Mouse (Mus musculus) lung, embryonic 16.5 days (tissue): ENCODE results near the gene Ube2c. TPM values are rescaled to one million over a fixed set of nuclear protein-coding genes. Genes with fewer than 3 reads are reported as not detected.

Source experiments
- ATAC-seq: fragments of 200-750 bp; cut with Nextera tagmentation; 2 replicates; pipeline ENCODE4 v1.8.0; 2017; ENCODE audit warnings: low read depth, mild to moderate bottlenecking, moderate library complexity
- H3K27ac ChIP-seq: fragments of 300-500 bp; sonication (generic); 2 replicates; pipeline ENCODE4 v1.5.1; 2014; ENCODE audit warnings: mild to moderate bottlenecking, control low read depth, low read length
- H3K27me3 ChIP-seq: fragments of 300-500 bp; sonication (generic); 2 replicates; pipeline ENCODE4 v1.6.1; 2014; ENCODE audit warnings: low read depth, low read length, mixed read lengths; ENCODE audit not compliant: control insufficient read depth, insufficient read depth
- H3K36me3 ChIP-seq: fragments of 300-500 bp; sonication (generic); 2 replicates; pipeline ENCODE4 v1.6.1; 2014; ENCODE audit warnings: low read length; ENCODE audit not compliant: control insufficient read depth, insufficient read depth
- H3K4me1 ChIP-seq: fragments of 300-500 bp; sonication (generic); replicated peaks from 2 replicates; pipeline ENCODE4 v1.6.1; 2014; ENCODE audit warnings: low read length, mixed read lengths; ENCODE audit not compliant: control insufficient read depth, insufficient read depth
- H3K4me2 ChIP-seq: fragments of 300-500 bp; sonication (generic); 2 replicates; pipeline ENCODE4 v1.6.1; 2014; ENCODE audit warnings: low read depth, low read length, control low read depth
- H3K4me3 ChIP-seq: fragments of 300-500 bp; sonication (generic); 2 replicates; pipeline ENCODE4 v1.5.1; 2014; ENCODE audit warnings: mild to moderate bottlenecking, low read length, control low read depth
- H3K9ac ChIP-seq: fragments of 300-500 bp; sonication (generic); 2 replicates; pipeline ENCODE4 v1.6.1; 2014; ENCODE audit warnings: low read length, control low read depth
- H3K9me3 ChIP-seq: fragments of 300-500 bp; sonication (generic); 2 replicates; pipeline ENCODE4 v1.6.1; 2016; ENCODE audit warnings: low read length; ENCODE audit not compliant: control insufficient read depth
- WGBS: fragments of 180-500 bp; shearing (Covaris S2); extraction: QIAGEN DNeasy Blood & Tissue Kit; methylation state at CpG from one replicate; pipeline ENCODE4 v1.1.7; 2014; 5-methylcytosine and 5-hydroxymethylcytosine counted together
- polyA plus RNA-seq: library from polyadenylated mRNA; unstranded; fragments of >200 nt; fragmentation: Nextera tagmentation; extraction: Ambion mirVana; gene quantifications from 2 replicates; pipeline ENCODE4 v1.2.1, GENCODE M21; 2015

Ube2c gene
- 494 and 533 TPM in 2 replicates for polyA plus RNA-seq

GRCm38 (mm10) chr2:164769258-164770037 is at the start of gene Ube2c:
Ube2c (plus strand) TSS chr2:164769898.
- Histone ChIP-seq H3K4me1 (peaks cover 19% of the 10 kb centered on the region), H3K4me2 (peak within 1 kb of the TSS; percentile 82), H3K27me3 (no peaks in the 10 kb centered on the region), H3K9me3 (no peaks in the 10 kb centered on the region), H3K36me3 (peaks cover 26% of the 10 kb centered on the region), H3K9ac (peak within 1 kb of the TSS; percentile 89), H3K4me3 (peak within 1 kb of the TSS; percentile 96), H3K27ac (peak within 1 kb of the TSS; percentile 69)
- peak; percentile 99 for ATAC-seq
- WGBS = under 1% methylated on average over 53 of the region's 53 CpGs

DNA sequence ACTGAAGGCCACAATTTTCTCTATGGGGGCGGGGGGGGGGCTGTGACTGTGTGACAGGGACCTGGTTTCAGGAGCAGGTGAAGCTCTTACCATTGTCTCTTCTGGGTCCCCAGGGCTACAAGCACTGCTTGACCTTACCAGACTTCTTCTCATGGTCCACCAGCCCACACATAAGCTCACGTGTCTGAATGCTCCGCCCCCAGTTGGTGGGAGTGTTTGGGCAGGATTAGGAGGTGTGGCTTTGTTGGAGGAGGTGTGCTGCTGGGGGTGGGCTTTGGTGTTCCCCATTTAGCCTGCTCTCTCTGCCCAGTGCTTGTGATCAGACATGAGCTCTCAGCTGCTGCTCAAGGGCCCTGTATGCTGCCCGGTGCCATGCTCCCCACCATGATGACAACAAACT is 46.4 kb upstream of the Ube2c start:
- 51% methylated on average over 4 of the region's 4 CpGs for WGBS
- Histone ChIP-seq H3K36me3 (no peaks in the 10 kb centered on the region), H3K4me2 (no peak overlapping the region), H3K9me3 (no peaks in the 10 kb centered on the region), H3K4me3 (no peak overlapping the region), H3K9ac (no peak overlapping the region), H3K27me3 (no peaks in the 10 kb centered on the region), H3K4me1 (no peaks in the 10 kb centered on the region), H3K27ac (no peak overlapping the region)
- ATAC-seq = no peak

DNA sequence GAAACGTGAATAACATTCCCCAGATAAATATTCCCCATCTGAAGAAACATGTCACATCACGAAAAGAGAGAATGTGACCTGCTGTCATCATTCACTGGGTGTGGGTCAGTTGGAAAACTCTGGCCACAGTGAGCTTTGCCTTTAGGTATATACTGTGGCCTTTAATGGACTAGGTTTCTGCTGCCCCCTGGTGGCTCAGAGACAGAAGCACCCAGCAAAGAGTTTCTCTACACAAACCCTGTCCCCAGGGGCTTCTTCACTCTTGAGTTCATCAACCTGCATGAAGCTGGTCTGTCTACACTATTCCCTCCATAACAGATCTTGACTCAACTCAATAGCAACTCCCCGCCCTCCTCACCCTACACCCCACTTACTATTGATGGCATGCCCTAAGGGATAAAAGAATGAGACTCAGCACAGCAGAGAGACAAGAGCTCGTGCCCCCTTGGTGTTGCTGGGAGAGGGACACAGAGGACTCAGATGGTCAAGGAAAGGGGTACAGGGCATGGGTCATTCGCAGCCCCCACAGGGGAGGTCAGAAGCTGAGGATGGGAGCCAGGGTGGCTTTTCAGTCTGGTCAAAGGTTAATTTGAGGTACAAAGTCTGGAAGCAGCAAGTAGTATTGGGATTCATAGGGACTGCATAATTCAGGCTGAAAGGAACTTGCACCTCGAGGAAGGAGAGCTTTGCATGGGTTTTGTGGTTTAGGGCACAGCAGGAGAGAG is 43.6 kb upstream of the Ube2c start:
- 19% methylated on average over 6 of the region's 6 CpGs for WGBS

GRCm38 (mm10) chr2:164731719-164732118 is 38.0 kb upstream of the Ube2c start:
- WGBS = 67% methylated on average over 5 of the region's 5 CpGs
- H3K36me3 ChIP-seq = no peaks in the 10 kb centered on the region
- no peak overlapping the region for H3K4me3 ChIP-seq
- no peak overlapping the region for H3K4me2 ChIP-seq
- H3K27me3 ChIP-seq = no peaks in the 10 kb centered on the region
- no peak overlapping the region for H3K27ac ChIP-seq
- no peaks in the 10 kb centered on the region for H3K9me3 ChIP-seq
- no peaks in the 10 kb centered on the region; the same call in 1 of the 2 replicates for H3K4me1 ChIP-seq
- no peak overlapping the region for H3K9ac ChIP-seq
- ATAC-seq = no peak

More for the DNA sequence above, 43.6 kb upstream of the Ube2c start:
- H3K9ac ChIP-seq = no peak overlapping the region
- no peaks in the 10 kb centered on the region for H3K4me1 ChIP-seq
- no peaks in the 10 kb centered on the region for H3K9me3 ChIP-seq
- no peak overlapping the region for H3K27ac ChIP-seq
- ATAC-seq = peak; percentile 73
- no peak overlapping the region for H3K4me2 ChIP-seq
- no peaks in the 10 kb centered on the region for H3K36me3 ChIP-seq
- H3K27me3 ChIP-seq = no peaks in the 10 kb centered on the region
- no peak overlapping the region for H3K4me3 ChIP-seq

DNA sequence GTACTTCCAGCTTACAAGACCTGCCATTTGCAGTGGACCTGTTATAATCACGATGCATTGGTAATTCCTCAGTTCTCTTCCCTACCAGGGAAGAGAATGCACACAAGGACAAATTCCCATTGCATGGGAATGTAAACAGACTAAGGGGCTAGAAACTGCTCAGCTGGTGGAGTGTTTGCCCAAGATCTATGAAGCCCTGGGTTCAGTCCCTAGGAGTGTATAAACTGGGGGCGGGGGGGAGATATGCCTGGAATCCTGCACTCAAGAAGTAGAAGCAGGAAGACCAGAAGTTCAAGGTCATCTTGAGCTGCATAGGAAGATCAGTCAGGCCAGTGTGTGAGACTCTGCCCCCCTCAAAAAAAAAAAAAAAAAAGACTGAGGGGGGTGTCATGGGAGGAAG is 36.4 kb upstream of the Ube2c start:
- no peaks in the 10 kb centered on the region for H3K27me3 ChIP-seq
- no peak overlapping the region for H3K4me2 ChIP-seq
- peak; percentile 78 for ATAC-seq
- WGBS = 51% methylated on average over 2 of the region's 2 CpGs
- peaks cover 4% of the 10 kb centered on the region; the same call in 1 of the 2 replicates for H3K4me1 ChIP-seq
- H3K36me3 ChIP-seq = no peaks in the 10 kb centered on the region
- H3K9me3 ChIP-seq = no peaks in the 10 kb centered on the region
- no peak overlapping the region for H3K9ac ChIP-seq
- H3K4me3 ChIP-seq = no peak overlapping the region
- H3K27ac ChIP-seq = peak overlapping the region; percentile 80

- ATAC-seq = no peak
- Histone ChIP-seq H3K27ac (no peak overlapping the region; the same call in 1 of the 2 replicates), H3K9ac (no peak overlapping the region), H3K36me3 (no peaks in the 10 kb centered on the region), H3K27me3 (no peaks in the 10 kb centered on the region), H3K4me3 (no peak overlapping the region), H3K4me2 (no peak overlapping the region), H3K4me1 (peaks cover 4% of the 10 kb centered on the region; the same call in 1 of the 2 replicates), H3K9me3 (no peaks in the 10 kb centered on the region)
- WGBS = 56% methylated on average over 5 of the region's 5 CpGs
Measured at GRCm38 (mm10) chr2:164734839-164735238, 34.9 kb upstream of the Ube2c start.

- H3K27me3 ChIP-seq = no peaks in the 10 kb centered on the region
- peaks cover 4% of the 10 kb centered on the region; the same call in 1 of the 2 replicates for H3K4me1 ChIP-seq
- 78% methylated on average over 5 of the region's 5 CpGs for WGBS
- no peak overlapping the region for H3K4me3 ChIP-seq
- H3K4me2 ChIP-seq = no peak overlapping the region
- H3K9me3 ChIP-seq = no peaks in the 10 kb centered on the region
- no peak overlapping the region for H3K9ac ChIP-seq
- ATAC-seq = no peak
- no peaks in the 10 kb centered on the region for H3K36me3 ChIP-seq
- H3K27ac ChIP-seq = no peak overlapping the region
Measured at GRCm38 (mm10) chr2:164735446-164735845, 34.3 kb upstream of the Ube2c start.

GRCm38 (mm10) chr2:164737377-164738090 is 32.2 kb upstream of the Ube2c start:
- Histone ChIP-seq H3K36me3 (no peaks in the 10 kb centered on the region), H3K4me2 (no peak overlapping the region), H3K9ac (no peak overlapping the region), H3K4me1 (peaks cover 4% of the 10 kb centered on the region; the same call in 1 of the 2 replicates), H3K27me3 (no peaks in the 10 kb centered on the region; the same call in 1 of the 2 replicates), H3K27ac (peak overlapping the region; percentile 68), H3K9me3 (no peaks in the 10 kb centered on the region), H3K4me3 (no peak overlapping the region)
- peak; percentile 74 for ATAC-seq
- 49% methylated on average over 3 of the region's 3 CpGs for WGBS

DNA sequence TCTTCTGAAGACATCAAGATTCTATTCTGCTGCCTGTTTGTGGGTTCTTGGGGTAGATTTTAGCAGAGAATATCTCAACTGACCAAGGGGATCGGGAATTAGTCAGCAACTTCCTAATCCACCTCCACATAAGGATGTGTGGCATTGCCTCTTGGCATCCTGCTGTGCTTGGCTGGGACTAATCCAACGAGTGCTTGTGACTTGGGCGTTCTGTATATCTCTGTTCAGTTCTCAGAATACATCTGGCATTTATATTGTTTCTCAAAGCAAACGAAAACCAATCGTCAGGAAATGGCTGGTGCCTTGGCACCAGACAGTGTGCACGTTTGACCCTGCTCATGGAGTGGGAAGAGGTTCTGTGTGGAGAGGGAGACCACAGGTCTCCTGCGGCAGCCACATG is 29.8 kb upstream of the Ube2c start:
- Histone ChIP-seq H3K9me3 (no peaks in the 10 kb centered on the region), H3K4me2 (no peak overlapping the region), H3K36me3 (no peaks in the 10 kb centered on the region), H3K27me3 (no peaks in the 10 kb centered on the region; the same call in 1 of the 2 replicates), H3K4me1 (peaks cover 4% of the 10 kb centered on the region; the same call in 1 of the 2 replicates), H3K27ac (no peak overlapping the region), H3K4me3 (no peak overlapping the region), H3K9ac (no peak overlapping the region)
- 53% methylated on average over 7 of the region's 7 CpGs for WGBS
- no peak for ATAC-seq
